Mouse (Mus musculus) megakaryocyte progenitor cell, adult 5-6 weeks (primary cell): ENCODE results near the gene Enpp6. TPM values are rescaled to one million over a fixed set of nuclear protein-coding genes. Genes with fewer than 3 reads are reported as not detected.

Experiments used
- ATAC-seq: replicated peaks from 2 replicates; pipeline ENCODE4 v1.8.0; 2016; ENCODE audit warnings: mild to moderate bottlenecking, moderate TSS enrichment, inconsistent platforms; ENCODE audit not compliant: poor library complexity
- total RNA-seq, 2 experiments: library from RNA; stranded (forward) in 1 of 2; stranded (reverse) in 1 of 2; fragments of 157-497, 149-512 nt in 1 of 2; fragments of 200-1000 nt in 1 of 2; gene quantifications; 2 replicates each; pipeline versions ENCODE4 v1.2.3 to v1.2.4; 2015 to 2017

Enpp6 gene
- not detected in 2 replicates for total RNA-seq (2015)
- total RNA-seq (2017): not detected in 2 replicates

DNA sequence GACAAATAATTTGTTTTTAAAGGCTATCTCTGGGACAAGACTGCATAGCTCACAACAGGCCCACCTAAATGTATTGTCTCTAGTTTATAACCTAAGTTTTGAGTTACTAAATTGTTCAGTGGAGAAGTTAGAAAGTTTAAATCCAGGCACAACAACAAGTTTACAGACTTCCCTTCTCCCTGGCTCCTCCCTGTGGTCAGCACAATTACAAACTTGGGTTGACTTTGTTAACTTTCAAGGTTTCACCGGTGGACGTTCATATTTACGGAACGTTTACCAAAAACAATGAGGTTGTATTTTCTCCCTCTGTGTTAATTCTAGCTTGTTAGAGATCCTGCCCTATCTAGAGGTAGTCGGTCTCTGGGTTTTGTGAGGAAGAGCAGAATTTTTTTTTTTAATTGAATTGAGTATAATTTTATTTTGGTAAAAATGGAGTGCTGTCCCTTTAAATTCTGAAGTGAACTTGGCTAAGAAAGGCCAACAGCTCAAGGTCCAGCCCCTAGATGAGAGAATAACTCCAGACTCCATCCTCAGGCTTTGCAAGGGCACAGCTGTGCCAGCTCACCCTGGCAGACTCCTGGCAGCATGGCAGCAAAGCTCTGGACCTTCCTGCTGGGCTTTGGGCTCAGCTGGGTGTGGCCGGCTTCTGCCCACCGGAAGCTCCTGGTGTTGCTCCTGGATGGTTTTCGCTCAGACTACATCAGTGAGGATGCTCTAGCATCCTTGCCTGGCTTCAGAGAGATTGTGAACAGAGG, at the start of gene Enpp6:
Gene Enpp6 (plus strand): TSS at position 502 of the 755 bp plus-strand sequence.
- no peak for ATAC-seq

GRCm38 (mm10) chr8:46938218-46938617, 48.5 kb upstream of the Enpp6 start:
- no peak for ATAC-seq

DNA sequence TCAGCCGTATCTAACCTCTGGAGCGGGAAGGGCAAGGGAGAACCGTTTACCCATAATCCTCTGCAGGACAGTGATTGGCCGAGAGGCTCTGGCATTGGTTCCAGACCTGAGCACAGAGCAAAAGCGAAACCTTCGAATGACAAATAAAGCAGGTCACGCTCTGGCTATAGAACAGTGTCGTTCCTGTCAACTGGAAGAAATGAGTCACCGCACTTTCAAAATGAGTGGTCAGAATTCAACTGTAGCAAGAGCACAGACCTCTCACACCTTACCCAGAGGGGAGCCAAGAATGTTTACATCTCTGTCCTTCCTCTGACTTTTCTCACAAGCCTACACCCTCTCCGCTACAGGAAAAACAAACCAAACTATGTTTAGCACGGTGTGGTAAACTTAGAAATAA, 45.4 kb upstream of the Enpp6 start:
- ATAC-seq: peak; percentile 93

DNA sequence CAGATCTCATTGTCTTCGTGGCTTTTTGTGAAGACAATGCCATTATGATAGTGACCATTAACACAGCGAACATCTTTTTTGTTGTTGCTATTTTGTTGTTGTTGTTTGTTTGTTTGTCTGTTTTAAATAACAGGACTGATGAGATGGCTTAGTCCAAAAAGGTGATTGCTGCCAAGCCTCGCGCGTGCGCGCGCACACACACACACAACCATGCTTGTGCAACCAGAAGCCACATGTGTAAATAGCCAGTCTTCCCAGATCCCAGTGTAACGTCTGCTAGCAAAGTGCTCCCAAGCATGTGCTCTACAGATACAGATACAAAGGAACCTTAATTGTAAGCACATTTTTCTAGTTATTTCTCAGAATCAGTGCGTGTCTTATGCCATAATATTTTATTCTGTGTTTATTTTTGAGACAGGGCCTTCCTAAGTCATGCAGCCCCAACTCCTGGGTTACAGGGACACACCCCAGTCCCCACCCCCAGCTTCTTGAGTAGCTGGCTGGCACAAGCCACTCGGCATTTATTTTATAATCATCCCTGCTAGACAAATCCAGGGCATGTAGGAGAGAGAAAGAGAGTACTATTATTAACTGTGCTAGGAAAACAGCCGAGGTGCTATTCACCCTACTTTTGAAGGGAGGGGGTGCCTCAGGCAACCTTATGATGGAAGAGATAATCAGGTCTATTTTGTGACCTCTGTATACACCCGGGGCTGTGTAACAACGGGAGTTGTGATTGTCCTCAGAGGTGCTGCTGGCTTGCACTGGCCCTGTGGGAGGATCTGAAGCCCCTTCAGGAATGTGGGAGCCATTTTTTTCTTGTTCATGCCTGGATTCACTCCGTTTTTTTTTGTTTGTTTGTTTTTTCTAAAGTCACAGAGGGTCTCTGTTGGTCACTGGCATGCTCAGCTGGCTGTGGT, 44.7 kb upstream of the Enpp6 start:
- 0 out of 2 replicates have a peak, but pooled peaks have one; percentile 21 for ATAC-seq

DNA sequence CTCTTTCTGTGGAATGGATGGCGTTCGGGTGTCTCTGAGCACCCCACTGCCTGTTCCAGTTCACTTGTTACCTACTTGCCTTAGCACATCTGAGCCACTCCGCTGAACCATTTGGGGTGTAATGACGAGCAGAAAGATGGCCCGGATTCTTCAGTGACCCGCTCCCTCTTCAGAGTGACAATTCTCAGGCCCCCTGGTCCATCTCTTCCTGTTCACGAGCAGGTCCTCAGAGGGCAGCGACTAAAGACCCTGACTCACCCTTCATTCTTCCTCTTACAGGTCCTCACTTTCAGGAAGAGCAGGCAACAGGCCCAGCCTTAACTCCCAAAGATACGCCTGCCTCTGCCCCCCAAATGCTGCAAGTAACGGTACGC, 44.0 kb upstream of the Enpp6 start:
- no peak for ATAC-seq

DNA sequence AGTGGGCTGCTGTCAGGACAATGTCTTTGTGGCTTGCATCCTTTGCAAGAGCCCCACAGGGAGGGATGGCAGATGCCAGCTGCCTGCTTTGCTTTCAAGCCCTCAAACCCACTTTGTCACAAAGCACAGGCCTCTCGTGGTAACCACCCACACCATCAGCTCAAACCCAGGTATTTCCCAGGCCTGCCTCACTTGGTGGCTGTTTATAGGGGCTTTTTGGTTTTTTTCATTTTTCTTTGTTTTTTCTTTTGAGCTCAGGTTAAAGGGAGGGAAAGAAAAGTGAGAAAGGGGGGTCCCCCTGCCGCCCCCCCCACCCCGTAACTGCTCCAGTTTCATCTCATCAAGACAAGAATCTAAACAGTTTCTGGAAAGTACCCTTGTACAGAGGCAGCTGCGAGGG, 43.4 kb upstream of the Enpp6 start:
- ATAC-seq: no peak

GRCm38 (mm10) chr8:46946181-46946580, 40.5 kb upstream of the Enpp6 start:
- peak; percentile 38; the same call in 1 of the 2 replicates for ATAC-seq

DNA sequence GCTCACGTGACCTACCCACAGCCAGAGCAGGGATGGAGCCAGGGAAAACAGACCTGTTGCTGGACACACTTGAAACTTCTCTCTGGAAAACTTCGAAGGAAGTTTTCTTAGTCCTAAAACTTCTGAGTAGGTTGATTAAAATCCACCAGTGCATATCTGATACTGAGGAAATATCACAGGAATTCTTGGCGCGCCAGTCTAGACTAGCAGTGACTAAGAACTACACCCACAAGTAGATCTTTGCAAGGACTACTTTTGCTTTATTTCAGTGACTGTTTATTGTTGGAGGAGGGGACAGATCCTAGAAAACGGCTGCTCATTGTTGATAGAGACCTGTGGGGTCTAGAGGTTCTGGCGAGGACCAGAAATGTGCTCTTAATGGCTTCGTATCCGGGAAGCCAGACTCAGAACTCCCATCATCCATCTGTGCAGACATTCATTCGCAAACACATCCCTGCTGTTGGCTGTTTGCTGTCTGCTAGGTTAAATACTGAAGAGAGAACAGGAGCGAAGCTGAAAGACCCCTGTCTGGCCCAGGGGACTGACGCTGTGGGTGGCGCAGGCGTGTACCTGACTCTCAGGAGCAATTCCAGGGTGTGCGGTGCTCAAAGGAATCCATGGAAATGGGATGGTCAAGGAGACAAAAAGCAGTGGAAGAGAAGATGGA, 38.5 kb upstream of the Enpp6 start:
- no peak for ATAC-seq

- peak; percentile 88 for ATAC-seq
Observed at GRCm38 (mm10) chr8:46953472-46953871, 33.2 kb upstream of the Enpp6 start.

- no peak for ATAC-seq
Observed at GRCm38 (mm10) chr8:46962630-46963427, 23.9 kb upstream of the Enpp6 start.

DNA sequence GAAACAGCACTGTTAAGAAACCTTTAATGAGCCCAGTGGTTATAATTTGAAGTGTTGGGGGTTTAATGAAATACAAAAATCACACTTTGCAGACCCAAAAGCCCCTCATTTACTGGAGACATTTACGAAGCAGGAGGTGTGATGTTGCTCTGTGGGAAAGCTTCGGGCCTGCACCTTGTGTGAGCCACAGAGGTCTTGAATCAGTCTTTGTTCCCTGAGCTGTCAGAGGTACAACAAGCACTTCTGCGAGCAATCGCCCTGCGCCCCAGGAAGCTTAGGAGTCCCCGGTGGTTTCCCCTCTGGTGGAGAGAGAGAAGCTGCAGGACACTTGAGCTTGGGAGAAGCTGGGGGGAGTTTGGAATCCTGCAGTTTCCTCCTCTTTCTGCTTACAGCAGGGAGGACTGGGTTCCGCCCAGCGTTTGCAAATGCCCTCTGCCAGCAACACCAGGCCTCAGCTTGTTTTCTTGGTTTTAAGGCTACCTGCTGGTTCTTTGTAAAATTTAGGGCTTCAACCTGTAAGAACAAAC, 23.0 kb upstream of the Enpp6 start:
- no peak for ATAC-seq

GRCm38 (mm10) chr8:46965812-46966211, 20.9 kb upstream of the Enpp6 start:
- ATAC-seq: no peak

DNA sequence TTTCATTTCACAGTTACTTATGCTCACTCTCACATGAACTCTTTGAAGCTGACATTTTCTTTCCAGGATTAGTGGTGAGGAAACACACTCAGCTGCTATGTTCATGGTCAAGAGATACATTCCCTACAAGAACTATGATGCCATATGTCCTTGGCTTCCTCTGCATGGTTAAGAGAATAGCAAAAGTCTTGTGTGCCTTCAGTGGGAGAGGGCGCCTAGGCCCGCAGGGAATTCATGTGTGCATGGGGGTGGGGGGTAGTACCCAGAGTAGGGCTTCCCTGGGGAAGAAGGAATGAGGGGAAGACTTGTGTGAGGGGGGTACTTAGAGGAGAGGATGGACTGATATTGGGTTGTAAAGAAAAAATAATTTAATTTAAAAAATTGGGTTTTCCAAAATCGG, 18.0 kb upstream of the Enpp6 start:
- ATAC-seq: no peak

GRCm38 (mm10) chr8:46969386-46969785, 17.3 kb upstream of the Enpp6 start:
- ATAC-seq: 0 out of 2 replicates have a peak, but pooled peaks have one; percentile 44

DNA sequence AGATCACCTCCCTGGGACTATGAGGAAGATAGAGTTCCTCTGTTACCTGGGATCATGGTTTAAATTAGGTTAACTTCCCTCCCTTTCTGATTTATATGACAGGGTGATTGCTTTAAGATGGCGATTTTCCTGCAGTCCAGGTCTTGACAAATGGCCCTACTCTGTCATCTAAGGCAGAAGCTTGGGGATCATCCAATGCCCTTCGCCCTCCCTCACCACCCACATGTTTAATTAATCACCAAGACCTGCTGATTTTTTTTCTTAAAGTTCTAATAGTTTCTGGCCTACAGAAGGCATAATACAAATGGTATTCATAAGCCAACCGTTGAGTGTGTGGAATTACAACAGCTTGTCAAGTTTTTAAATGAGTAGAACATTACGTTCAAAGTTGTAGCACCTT, 9.3 kb upstream of the Enpp6 start:
- no peak for ATAC-seq

GRCm38 (mm10) chr8:46982166-46982565, 4.5 kb upstream of the Enpp6 start:
- no peak for ATAC-seq

- ATAC-seq: no peak
Observed at GRCm38 (mm10) chr8:46982770-46983169, 3.9 kb upstream of the Enpp6 start.

DNA sequence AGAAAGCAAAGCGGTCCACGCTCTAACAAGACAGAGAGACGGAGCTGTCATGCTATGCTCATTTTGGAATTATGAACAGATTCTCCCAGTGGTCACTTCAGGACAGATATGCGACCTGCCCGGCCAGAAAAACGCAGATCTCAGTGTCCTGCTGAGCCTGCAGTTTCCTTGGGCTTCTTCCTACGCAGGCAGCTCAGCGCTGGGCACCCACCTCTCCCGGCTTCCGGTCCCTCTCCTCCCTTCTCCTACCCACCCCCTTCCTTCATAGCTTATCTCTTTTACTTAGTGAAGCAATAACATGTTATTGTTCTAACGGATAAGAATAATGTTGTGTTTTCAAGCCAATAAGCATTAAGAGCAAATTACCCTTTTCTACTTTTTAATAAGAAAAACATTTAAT, 2.0 kb upstream of the Enpp6 start:
- no peak for ATAC-seq

DNA sequence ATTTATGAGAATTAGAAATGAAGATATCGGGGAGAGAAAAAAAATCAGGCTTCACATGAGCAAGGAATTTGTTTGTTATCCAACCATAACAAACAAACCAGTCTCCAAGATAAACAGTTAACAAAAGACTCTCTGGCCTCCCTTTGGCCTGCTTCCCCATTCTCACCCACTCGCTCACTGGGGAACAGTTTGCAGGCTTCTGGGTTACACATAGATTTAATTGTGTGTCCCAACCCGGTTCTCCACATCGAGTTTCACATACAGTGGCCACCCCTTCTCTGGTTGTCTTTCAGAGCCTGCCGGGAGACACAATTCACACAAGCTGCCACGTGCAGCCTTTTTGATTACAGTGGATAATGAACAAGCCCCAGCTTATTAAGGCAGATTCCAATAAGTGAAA, 1.7 kb downstream of the Enpp6 start:
- no peak for ATAC-seq

- no peak for ATAC-seq
Observed at GRCm38 (mm10) chr8:46991081-46991480, 4.4 kb downstream of the Enpp6 start.
